Mouse (Mus musculus): ENCODE measurements around the gene Ric8b.

Ric8b gene

DNA sequence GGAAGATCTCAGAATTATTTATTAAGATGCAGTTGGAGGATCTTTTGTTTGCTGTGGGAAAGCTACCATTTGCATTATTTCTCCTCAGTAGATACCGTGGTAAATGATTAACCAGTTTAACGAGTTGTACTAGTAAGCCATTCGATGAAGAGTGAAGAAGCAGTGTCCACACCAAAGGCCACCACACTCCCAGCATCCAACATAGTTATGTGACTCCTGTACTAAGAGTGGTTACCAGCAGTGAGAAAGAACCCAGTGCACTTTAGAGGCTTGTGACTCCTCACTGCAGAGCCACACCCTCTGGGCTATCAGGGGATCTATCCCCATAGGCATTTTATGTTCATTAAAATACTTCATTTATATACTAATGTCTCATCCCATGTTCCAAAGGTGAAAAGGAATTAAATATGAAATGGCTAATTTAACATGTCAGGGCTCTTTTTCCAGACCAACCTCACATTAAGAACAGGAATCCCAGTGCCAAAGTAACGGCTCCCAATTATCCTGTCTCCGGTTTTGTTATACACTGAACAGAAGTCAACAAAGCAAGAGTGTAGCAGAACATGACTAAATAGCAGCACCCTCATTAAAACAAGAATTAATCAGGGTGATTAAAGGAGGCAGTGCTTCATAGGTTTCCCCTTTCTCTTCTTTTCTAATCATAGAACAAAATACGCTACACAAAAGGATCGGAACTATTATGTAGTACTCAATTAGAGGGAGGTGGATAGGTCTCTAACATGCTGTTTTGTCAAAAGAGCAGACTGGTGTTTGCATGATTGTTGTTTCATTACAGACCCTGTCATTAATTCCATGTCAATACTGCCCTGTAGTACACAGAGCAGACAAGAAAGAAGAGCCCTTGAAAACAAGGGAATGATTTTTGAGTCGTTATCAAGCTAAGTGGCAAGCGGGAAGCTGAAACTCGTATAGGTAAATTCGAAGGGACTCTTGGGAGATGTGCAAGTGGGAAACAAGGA is 90.7 kb downstream of the Ric8b start:
- DNase-seq = no peak

DNA sequence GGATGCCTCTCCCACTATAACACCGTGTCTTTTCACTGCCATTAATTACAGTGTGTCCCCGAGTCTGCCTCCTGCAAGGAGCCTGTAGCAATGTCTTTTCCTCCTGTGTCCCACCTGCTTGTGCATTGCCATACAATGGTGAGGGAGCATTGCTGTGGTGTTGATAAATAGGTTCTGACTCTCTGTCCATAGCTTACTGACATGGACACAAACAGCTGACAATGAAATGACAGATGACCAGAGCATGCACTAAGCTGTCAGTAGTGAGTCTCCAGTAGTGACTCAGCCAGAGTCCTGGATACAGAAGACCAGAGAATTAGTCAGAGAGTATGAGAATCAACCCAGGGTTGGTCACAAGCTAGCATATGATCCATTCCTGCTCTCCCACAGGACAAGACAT is 93.7 kb downstream of the Ric8b start:
- DNase-seq = no peak

DNA sequence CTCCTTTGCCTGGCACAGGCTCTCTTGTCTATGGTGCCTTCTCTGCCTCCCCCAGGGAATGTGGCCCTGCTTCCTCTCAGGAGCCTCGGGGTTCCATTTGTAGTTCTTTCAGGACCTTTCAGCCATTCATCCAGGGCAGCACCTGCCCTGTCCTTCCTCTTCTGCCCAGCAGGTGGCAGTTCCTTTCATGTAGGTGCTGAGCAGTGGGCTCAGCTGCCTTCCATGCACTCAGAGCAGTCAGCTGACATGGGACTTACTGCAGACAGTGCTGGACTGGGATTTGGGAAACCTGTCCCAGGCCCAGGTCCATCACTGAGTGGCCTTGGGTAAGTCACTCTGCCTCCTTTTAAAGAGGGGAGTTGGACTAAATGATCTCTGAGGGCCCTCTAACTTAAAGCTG is 96.0 kb downstream of the Ric8b start:
- peak; percentile 63 for DNase-seq

DNA sequence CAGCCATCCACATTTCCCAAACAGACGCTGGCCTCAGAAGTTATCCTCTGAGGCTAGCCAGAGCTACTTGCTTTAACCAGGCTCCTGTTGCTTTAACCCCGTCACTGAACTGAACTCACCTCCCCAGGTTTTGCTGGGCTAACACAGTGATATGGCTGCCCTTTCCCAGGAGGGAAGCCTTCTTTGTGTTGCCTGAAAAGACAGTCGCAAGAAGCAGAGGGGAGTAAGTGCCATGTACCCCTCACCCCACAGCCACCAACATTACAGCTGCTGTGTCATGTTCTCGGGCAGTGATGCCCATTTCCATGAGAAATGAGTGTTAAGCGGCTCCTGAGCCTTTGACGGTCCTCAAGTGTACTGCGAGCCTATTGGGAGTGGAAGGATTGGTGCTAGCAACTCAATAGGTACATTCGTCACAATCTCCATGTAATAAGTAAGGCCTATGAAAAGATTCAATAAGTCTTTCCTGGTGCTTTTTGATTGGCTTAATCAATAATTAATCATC is 96.6 kb downstream of the Ric8b start:
- DNase-seq = no peak

DNA sequence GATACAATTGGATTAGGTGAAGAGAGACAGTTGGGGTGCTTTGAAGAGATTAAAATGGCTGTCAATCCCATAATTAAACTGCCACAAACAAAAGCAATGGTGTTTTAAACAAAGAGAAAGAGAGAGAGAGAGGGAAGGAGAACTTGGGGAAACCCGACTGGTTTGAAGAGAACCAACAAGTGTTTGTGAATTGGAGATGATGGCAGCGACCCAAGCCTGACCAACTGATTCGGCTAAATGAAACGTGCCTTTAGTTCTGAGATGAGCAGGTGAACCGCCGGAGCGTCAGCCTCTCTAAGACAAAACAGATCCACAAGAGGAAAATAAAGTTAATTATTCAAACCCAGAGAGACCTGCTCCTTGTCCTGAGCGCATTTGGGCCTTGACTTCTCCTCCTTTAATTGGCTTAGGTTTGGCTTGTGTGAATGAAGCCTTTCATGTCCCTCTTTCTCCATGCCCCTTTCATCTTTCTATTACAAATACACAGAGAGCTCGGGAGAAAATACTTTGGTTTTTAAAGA is 97.1 kb downstream of the Ric8b start:
- no peak for DNase-seq

DNA sequence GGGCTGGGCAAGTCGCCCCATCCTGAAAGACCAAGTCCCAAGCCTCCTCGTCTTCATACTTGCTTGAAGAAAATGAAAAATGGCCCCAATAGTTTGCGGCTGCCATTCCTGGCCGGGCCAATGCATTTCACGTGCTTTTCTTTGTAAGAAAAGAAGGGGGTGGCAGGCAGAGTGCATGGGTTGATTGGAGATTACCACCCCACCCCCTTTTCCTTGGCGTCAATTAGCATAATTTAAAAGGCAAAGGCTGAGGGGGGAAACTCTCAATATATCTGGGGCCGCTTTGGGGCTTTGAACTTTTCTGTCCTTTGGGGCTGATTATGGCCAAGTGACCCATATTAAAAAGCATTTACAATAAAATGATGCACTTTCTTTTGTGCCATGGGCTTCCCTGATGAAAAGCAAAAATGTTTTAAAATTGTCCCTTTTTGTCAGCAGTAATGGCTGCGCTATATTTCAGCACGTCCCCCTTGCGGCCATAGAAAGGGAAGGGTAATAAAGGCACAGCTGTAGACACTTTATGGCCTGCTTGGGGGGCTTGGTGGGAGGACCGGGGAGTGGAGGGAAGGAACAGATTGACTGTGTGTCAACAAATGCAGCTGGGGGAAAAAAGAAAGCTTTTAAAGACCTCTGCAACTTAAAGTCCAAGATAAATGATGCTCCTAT is 105.4 kb downstream of the Ric8b start:
- no peak for DNase-seq

DNA sequence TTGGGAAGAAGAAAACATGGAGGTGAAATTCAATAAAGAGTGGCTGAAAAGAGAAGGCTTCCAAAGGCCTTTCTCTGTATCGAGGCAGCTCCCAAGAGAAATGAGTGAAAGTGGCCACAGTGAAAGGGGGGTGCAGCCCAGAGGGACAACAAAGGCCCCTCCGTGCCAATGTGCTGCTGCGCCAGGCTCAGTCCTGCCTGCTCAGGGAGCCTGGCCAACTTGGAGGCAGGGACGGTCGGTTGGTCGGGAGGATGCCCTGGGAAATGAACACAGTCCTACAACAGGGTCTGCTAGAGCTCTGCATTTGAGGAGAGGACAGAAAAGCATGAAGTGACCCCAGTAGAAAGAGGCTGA is 105.9 kb downstream of the Ric8b start:
- DNase-seq = no peak

DNA sequence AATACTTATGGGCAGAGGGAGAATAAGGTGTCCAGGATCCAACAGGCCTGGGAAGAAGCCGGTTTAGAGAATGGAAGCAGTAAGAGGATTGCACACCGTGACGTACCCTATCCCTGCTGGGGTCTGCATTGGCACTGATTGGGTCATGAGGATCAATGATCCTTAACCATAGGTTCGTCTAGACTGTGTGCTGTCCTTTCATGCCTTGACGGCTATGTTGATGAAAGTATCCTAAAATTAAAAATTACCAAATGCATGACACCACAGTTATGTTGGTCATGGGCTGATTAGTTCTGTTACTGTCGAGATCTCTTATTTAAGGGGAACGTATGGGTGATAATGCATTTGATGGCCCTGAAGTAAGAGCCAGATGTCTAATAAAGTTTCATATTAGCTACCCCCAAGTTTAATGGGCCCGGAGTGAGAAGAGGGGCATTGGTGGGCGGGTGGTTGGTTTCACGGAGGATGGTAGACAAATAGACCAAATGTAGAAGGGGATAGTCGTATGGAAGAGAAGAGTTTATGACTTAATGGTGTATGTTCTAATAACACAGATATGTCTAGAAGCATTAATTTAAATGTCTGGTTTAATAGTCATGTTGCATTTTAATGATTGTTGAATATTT is 108.5 kb downstream of the Ric8b start:
- DNase-seq = no peak

DNA sequence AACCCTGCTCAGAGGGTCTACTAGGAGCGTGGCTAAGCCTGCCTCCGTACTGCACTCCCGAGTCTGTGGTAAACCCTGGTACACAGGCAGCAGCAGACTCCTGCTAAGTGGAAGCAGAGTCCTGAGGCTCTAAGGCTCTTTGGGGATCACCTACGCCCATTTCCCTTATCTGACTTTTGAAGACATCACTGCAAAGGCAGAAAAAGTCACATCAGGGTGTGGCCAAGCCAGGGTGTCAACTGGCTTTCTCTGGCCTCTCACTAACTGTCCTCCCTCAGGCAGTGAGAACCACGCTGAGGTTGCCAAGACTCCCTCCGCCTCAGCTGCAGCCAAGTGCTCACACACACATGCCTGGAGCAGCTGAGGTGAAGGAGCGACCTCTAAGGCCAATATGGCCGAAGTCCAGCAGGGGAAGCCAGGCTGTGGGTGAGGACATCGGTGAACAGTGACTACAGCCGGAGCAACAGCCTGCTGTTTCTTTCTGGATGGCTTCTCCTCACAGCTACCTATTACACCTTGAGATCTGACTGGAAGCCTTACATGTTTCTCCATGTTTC is 110.3 kb downstream of the Ric8b start:
- no peak for DNase-seq

DNA sequence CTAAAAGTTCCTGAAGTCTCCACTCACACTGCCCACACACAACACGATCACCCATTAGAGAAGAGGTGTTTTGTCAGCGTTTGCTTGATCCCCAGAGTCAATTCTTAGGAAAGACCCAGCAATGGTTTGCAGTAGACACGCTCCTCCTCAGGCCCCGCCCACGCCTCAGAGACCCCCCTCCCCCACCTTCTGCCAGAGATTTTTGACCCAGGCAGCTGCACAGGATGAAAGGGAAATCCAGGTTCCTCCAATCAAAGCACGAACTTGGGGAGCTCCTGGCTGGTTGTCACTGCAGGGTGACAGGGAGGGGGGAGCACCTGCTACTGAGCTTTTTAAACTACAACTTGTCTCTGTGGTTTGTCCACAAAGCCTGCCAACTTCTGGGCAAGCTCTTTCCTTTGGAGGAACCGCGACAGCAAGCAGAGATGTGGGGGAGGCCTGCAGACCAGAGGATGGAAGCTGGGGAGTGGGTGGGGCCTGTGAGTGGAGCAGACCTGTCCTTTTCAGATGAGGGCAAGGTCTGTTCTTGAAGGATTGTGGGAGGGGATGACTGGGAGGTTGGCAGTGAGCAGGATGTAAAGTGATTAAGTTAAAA is 117.8 kb downstream of the Ric8b start:
- peak; percentile 15 for DNase-seq

DNA sequence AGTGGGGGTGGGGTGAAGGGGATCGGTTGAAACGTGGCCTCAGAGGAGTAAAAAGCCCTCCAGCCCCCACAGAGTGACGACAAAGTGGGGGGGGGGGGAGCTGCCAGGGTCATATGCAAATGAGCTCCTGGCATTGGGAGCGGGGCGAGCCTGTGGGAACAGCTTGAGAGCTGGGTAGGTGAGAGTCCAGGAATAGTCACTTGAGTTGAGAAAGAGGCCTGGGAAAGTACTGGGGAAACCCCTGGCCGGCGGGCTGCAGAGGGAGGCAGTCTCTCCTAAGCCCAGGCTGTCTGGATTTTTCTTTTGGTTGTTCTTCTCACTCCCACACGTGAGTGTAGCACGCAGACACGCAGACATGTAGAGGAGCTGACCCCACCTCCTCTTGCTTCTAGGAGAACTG is 120.7 kb downstream of the Ric8b start:
- no peak for DNase-seq

DNA sequence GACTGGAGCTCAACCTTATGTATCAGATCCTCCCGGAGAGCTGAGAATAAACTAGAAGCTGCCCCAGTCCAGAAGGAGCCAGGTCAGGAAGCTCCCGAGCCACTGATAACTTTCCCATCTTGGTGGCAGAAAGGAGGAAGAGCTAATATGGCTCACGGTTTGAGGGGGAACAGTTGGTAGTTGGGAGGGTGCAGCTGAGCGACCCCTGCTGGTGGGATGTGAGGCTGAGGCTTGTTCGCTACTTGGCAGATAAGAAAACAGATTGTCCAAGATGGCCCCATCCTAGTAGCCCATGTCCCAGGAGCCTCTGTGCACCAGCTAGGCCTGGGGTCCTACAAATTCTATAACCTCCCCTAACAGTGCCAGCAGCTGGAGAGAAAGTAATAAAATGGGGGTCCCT is 121.4 kb downstream of the Ric8b start:
- no peak for DNase-seq

DNA sequence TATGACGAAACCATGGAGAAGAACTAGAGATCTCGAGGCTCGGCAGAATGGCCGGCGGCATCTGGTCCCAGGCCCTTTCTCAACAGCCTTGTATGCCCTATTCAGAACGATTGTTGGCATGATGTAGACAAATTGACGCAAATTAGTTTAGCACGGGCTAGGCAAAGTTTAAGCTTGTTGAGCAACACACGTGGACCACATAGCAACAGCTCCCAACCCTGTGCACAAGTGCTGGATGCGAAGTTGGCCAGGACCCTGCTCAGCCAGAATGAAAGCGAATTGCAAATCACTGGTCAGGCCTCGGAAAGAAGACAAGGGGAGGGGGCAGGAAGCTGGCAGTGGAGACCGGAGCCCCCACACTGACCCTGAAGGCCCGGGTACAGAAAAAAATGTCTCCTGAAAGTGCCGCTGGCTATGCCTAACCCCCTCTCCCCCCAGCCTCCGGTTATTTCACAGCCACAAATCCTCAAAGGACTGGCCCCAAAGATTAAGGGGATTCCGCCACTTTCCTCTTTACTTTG is 126.8 kb downstream of the Ric8b start:
- no peak for DNase-seq

DNA sequence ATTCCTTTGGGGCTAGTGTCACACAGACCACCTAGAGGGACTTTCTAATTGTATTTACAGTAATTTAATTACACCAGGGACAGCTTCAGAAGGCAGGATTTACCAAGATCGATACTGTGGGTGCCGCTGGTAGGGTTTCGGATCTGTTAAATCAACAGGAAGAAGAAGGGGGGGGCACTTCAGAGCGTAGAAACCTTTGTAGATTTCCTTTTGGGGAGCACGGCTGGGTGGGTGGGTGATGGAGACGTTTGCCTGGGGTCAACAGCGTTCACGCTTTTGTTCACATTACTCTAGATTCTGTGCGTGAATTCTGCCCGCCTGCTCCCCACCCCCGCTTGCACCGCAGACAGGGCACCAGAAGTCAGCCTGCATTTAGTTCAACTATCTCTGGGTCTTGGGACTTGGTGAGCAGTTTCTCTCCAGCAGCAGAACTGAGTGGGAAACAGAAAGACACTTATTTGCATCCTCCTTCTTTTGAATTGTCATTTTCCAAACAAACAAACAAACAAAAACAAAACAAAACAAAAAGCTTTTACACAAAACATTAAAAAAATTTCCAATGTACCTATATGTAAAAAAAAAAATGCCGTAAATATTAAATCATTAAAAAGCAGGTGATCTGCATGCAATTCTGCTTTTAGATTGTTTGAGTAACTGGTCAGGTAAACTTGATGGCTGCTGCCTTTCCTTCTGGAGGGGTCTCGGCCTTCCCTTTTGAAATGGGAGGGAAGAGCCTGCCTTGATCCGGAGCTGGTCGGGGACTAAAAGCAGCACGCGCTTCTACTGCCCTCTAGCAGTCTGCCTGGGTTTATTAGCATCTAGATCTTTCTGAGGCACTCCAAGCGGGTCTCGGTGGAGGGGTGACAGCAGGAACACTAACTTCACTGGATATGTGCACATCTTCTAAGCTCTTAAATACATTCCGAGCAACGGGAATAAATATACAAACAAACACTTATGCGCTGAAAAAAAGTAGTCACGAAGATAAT is 127.6 kb downstream of the Ric8b start:
- peak; percentile 61 for DNase-seq

DNA sequence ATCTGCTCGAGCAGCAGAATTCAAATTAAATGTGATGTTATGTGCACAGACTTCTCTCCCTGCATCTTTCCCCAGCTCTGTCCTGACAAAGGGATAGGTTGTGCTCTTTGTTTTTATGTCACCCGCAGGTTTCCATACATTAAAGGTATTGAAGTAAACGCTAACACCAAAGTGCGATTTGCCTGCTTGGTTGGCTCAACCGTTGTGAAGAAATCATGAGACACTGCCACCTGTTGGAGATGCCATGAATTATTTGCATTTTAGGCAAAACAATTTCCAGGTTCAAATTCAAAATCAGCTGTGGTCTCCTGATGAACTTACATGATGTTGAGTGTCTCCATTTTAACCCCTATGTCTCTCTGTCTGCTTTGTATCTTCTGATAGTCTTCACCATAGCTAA is 129.2 kb downstream of the Ric8b start:
- peak; percentile 41 for DNase-seq

DNA sequence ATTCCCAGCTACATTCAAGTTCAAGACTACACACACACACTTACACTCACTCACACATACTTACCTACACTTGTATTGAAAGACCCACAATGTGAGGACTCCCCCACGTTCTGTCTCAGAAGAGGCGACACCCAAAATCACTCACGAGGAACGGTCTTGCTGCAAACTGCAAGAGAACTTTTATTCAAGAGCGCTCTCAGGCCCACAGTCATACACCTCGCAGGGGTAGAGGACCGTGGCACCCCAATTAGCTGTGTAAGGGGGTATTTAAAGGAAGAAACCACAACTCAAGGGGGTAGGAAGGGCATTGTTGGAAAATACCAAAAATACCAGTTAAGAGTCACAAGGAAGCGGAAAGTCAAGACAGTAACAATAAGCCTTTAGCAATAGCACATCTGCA is 130.6 kb downstream of the Ric8b start:
- no peak for DNase-seq

DNA sequence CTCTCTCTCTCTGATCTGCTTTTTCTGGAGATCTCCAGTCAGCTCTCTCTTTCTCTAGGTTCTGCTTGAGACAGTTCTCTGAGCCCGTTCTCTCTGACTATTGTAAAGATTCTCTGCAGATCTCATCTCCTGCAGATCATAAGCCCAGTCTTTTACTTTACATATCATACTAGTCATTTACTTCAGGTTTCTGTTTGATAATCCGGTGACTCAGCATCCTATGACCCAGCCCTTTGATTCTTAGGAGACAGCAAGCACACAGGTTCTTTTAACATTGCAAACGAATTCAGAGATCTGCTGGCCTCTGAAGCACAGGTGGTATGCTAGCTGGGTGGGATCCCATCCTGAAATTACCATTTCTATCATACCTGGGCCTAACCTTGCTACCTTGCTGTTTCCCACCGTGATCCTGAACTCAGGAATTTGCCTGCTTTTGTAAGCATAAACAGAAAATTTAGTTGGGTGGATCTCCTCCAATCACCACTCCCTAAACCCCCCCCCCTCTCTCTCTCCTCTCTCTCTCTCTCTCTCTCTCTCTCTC is 133.3 kb downstream of the Ric8b start:
- no peak for DNase-seq

DNA sequence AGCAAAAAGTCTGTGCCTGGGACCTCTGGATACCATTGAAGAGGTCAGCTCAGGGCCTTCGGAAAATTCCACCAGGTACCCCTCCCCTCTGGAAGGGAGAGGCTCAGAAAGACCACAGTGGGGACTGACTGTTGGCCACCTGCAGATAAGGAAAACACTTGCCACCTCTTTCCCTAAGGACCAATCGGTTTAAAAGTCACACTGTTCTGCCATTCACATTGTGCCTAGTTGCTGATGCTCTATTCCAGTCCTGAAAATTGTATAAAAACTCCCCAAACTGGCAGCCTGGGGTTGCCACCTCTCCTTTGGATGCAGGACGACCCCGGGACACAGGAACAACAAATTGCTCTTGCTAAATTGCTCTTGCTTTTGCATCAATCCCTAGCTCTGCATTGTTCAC is 135.0 kb downstream of the Ric8b start:
- no peak for DNase-seq

DNA sequence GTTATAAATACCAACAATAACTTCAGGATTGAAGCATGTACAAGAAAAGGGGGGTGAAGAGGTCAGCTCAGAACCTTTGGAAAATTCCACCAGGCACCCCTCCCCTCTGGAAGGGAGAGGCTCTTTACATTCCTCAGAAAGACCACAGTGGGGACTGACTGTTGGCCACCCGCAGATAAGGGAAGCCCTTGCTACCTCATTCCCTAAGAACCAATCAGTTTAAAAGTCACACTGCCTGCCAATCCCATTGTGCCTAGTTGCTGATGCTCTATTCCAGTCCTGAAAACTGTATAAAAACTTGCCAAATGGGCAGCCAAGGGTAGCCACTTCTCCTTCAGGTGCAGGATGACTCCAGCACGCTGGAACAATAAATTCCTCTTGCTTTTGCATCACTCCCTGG is 137.5 kb downstream of the Ric8b start:
- no peak for DNase-seq

Measured in thymus, postnatal 14 days (tissue).